Mouse (Mus musculus): ENCODE data around the gene Fanca. TPM values are rescaled to one million over a fixed set of nuclear protein-coding genes. Genes with fewer than 3 reads are reported as not detected.
"Not testable (repeated sequence)": the region's sequence is repeated elsewhere in the genome, so short reads cannot be mapped to it uniquely, and the experiment has no call there.

The Fanca gene
- polyA plus RNA-seq, 1 experiment from 2014 or later = 18.7 TPM

- WGBS = 93% methylated on average over 10 of the region's 10 CpGs
- no peak for DNase-seq (ENCODE audit: low spot score)
- no peak for ATAC-seq (replicated peaks; ENCODE audit: low FRiP score, low read depth)
- Histone ChIP-seq H3K9ac (ENCODE audit: low read depth, low read length) (no peak overlapping the region), H3K9me3 (replicated peaks; ENCODE audit: low read length) (no peaks in the 10 kb centered on the region), H3K36me3 (ENCODE audit: insufficient read depth, low read length) (peaks cover 20% of the 10 kb centered on the region), H3K4me2 (ENCODE audit: low read length) (no peak overlapping the region), H3K27me3 (ENCODE audit: insufficient read depth, low read length) (no peaks in the 10 kb centered on the region), H3K4me1 (replicated peaks; ENCODE audit: insufficient read depth, low read length) (no peaks in the 10 kb centered on the region), H3K4me3 (replicated peaks; ENCODE audit: low read depth, low read length) (no peak overlapping the region), H3K27ac (peak overlapping the region; percentile 11; the same call in 1 of the 2 replicates)
- TF ChIP-seq CTCF (IDR thresholded peaks at IDR 0.05; ENCODE audit: low read depth) = no peak
Measured at GRCm38 (mm10) chr8:123271147-123271546, 47.2 kb downstream of the Fanca start.

GRCm38 (mm10) chr8:123267926-123268656, 50.3 kb downstream of the Fanca start:
- peaks cover 45% of the 10 kb centered on the region for H3K36me3 ChIP-seq (ENCODE audit: insufficient read depth, low read length)
- H3K9me3 ChIP-seq (replicated peaks; ENCODE audit: low read length) = no peaks in the 10 kb centered on the region
- ATAC-seq (replicated peaks; ENCODE audit: low FRiP score, low read depth) (peak; percentile 76), DNase-seq (ENCODE audit: low spot score) (peak; percentile 18)
- H3K4me2 ChIP-seq (ENCODE audit: low read length) = no peak overlapping the region
- H3K9ac ChIP-seq (ENCODE audit: low read depth, low read length) = no peak overlapping the region
- WGBS = 48% methylated on average over 14 of the region's 14 CpGs
- TF ChIP-seq CTCF (IDR thresholded peaks at IDR 0.05; ENCODE audit: low read depth) = no peak
- H3K27me3 ChIP-seq (ENCODE audit: insufficient read depth, low read length) = no peaks in the 10 kb centered on the region
- H3K4me3 ChIP-seq (replicated peaks; ENCODE audit: low read depth, low read length) = no peak overlapping the region
- H3K4me1 ChIP-seq (replicated peaks; ENCODE audit: insufficient read depth, low read length) = no peaks in the 10 kb centered on the region
- peak overlapping the region; percentile 66 for H3K27ac ChIP-seq

- H3K27me3 ChIP-seq (ENCODE audit: insufficient read depth, low read length); H3K9ac ChIP-seq (ENCODE audit: low read depth, low read length); ATAC-seq (replicated peaks; ENCODE audit: low FRiP score, low read depth); H3K4me2 ChIP-seq (ENCODE audit: low read length); DNase-seq (ENCODE audit: low spot score); H3K4me3 ChIP-seq (replicated peaks; ENCODE audit: low read depth, low read length); H3K27ac ChIP-seq; H3K9me3 ChIP-seq (replicated peaks; ENCODE audit: low read length): not testable (repeated sequence)
- peaks cover 31% of the 10 kb centered on the region for H3K36me3 ChIP-seq (ENCODE audit: insufficient read depth, low read length)
- H3K4me1 ChIP-seq (replicated peaks; ENCODE audit: insufficient read depth, low read length) = peaks cover 15% of the 10 kb centered on the region
- 93% methylated on average over 8 of the region's 8 CpGs for WGBS
Measured at GRCm38 (mm10) chr8:123257593-123257992, 60.8 kb downstream of the Fanca start.

- H3K36me3 ChIP-seq (ENCODE audit: insufficient read depth, low read length) = peaks cover 29% of the 10 kb centered on the region
- no peak for DNase-seq (ENCODE audit: low spot score)
- H3K4me2 ChIP-seq (ENCODE audit: low read length) = no peak overlapping the region
- 96% methylated on average over 3 of the region's 3 CpGs for WGBS
- H3K9me3 ChIP-seq (replicated peaks; ENCODE audit: low read length) = no peaks in the 10 kb centered on the region
- no peaks in the 10 kb centered on the region for H3K27me3 ChIP-seq (ENCODE audit: insufficient read depth, low read length)
- TF ChIP-seq CTCF (IDR thresholded peaks at IDR 0.05; ENCODE audit: low read depth) = no peak
- H3K4me3 ChIP-seq (replicated peaks; ENCODE audit: low read depth, low read length) = no peak overlapping the region
- peaks cover 17% of the 10 kb centered on the region for H3K4me1 ChIP-seq (replicated peaks; ENCODE audit: insufficient read depth, low read length)
- ATAC-seq (replicated peaks; ENCODE audit: low FRiP score, low read depth) = no peak
- no peak overlapping the region for H3K27ac ChIP-seq
- H3K9ac ChIP-seq (ENCODE audit: low read depth, low read length) = no peak overlapping the region
Measured at GRCm38 (mm10) chr8:123257114-123257513, 61.3 kb downstream of the Fanca start.

GRCm38 (mm10) chr8:123255170-123255569, 63.2 kb downstream of the Fanca start:
- Histone ChIP-seq H3K9me3 (replicated peaks; ENCODE audit: low read length) (no peaks in the 10 kb centered on the region), H3K4me3 (replicated peaks; ENCODE audit: low read depth, low read length) (peak overlapping the region; percentile 86), H3K27ac (no peak overlapping the region), H3K27me3 (ENCODE audit: insufficient read depth, low read length) (no peaks in the 10 kb centered on the region), H3K9ac (ENCODE audit: low read depth, low read length) (peak overlapping the region; percentile 83), H3K36me3 (ENCODE audit: insufficient read depth, low read length) (peaks cover 31% of the 10 kb centered on the region), H3K4me2 (ENCODE audit: low read length) (peak overlapping the region; percentile 83), H3K4me1 (replicated peaks; ENCODE audit: insufficient read depth, low read length) (peaks cover 17% of the 10 kb centered on the region)
- no peak for DNase-seq (ENCODE audit: low spot score)
- TF ChIP-seq CTCF (IDR thresholded peaks at IDR 0.05; ENCODE audit: low read depth) = peak; percentile 40; the same call in 1 of the 2 replicates
- 62% methylated on average over 6 of the region's 6 CpGs for WGBS
- ATAC-seq (replicated peaks; ENCODE audit: low FRiP score, low read depth) = no peak

- H3K4me3 ChIP-seq (replicated peaks; ENCODE audit: low read depth, low read length) = peak within 1 kb of the TSS; percentile 86
- peaks cover 17% of the 10 kb centered on the region for H3K4me1 ChIP-seq (replicated peaks; ENCODE audit: insufficient read depth, low read length)
- ATAC-seq (replicated peaks; ENCODE audit: low FRiP score, low read depth) (peak; percentile 95), DNase-seq (ENCODE audit: low spot score) (peak; percentile 89)
- H3K9ac ChIP-seq (ENCODE audit: low read depth, low read length) = peak within 1 kb of the TSS; percentile 83
- H3K27me3 ChIP-seq (ENCODE audit: insufficient read depth, low read length) = no peaks in the 10 kb centered on the region
- WGBS = under 1% methylated on average over 93 of the region's 99 CpGs
- H3K4me2 ChIP-seq (ENCODE audit: low read length) = peak within 1 kb of the TSS; percentile 83
- H3K36me3 ChIP-seq (ENCODE audit: insufficient read depth, low read length) = peaks cover 31% of the 10 kb centered on the region
- no peak for TF ChIP-seq CTCF (IDR thresholded peaks at IDR 0.05; ENCODE audit: low read depth)
- H3K9me3 ChIP-seq (replicated peaks; ENCODE audit: low read length) = no peaks in the 10 kb centered on the region
- H3K27ac ChIP-seq = peak within 1 kb of the TSS; percentile 65
Measured at GRCm38 (mm10) chr8:123254099-123254885, 64.1 kb downstream of the Fanca start, which contains the start of the genes Zfp276 and Vps9d1. Gene Zfp276, plus strand, starts transcription at chr8:123254195. Gene Vps9d1, minus strand, starts transcription at chr8:123254348.
